Mouse (Mus musculus) intestine, embryonic 16.5 days (tissue): ENCODE results near the gene Vmn2r8. TPM values are rescaled to one million over a fixed set of nuclear protein-coding genes. Genes with fewer than 3 reads are reported as not detected.
"Not testable (repeated sequence)": the region's sequence is repeated elsewhere in the genome, so short reads cannot be mapped to it uniquely, and the experiment has no call there.

Source experiments
- ATAC-seq: fragments of 200-750 bp; cut with Nextera tagmentation; 2 replicates; pipeline ENCODE4 v1.8.0; 2017; ENCODE audit warnings: moderate TSS enrichment, moderate library complexity
- H3K27ac ChIP-seq: fragments of 300-500 bp; sonication (generic); 2 replicates; pipeline ENCODE4 v1.5.1; 2014; ENCODE audit warnings: mild to moderate bottlenecking, low read length
- H3K27me3 ChIP-seq: fragments of 300-500 bp; sonication (generic); replicated peaks from 2 replicates; pipeline ENCODE4 v1.6.1; 2014; ENCODE audit warnings: low read length, control low read depth, mixed read lengths; ENCODE audit not compliant: control insufficient read depth, insufficient read depth
- H3K36me3 ChIP-seq: fragments of 300-500 bp; sonication (generic); 2 replicates; pipeline ENCODE4 v1.6.1; 2014; ENCODE audit warnings: low read length, control low read depth; ENCODE audit not compliant: control insufficient read depth, insufficient read depth
- H3K4me1 ChIP-seq: fragments of 300-500 bp; sonication (generic); 2 replicates; pipeline ENCODE4 v1.6.1; 2014; ENCODE audit warnings: low read length, control low read depth, mixed read lengths; ENCODE audit not compliant: control insufficient read depth, insufficient read depth
- H3K4me2 ChIP-seq: fragments of 300-500 bp; sonication (generic); 2 replicates; pipeline ENCODE4 v1.6.1; 2014; ENCODE audit warnings: low read depth, low read length, control low read depth
- H3K4me3 ChIP-seq: fragments of 300-500 bp; sonication (generic); 2 replicates; pipeline ENCODE4 v1.5.1; 2014; ENCODE audit warnings: mild to moderate bottlenecking, low read length
- H3K9ac ChIP-seq: fragments of 300-500 bp; sonication (generic); 2 replicates; pipeline ENCODE4 v1.6.1; 2014; ENCODE audit warnings: low read depth, low read length
- H3K9me3 ChIP-seq: fragments of 300-500 bp; sonication (generic); 2 replicates; pipeline ENCODE4 v1.6.1; 2016; ENCODE audit warnings: low read length, control low read depth; ENCODE audit not compliant: control insufficient read depth
- WGBS: fragments of 180-500 bp; shearing (Covaris S2); extraction: QIAGEN DNeasy Blood & Tissue Kit; methylation state at CpG from one replicate; pipeline ENCODE4 v1.1.7; 2014; 5-methylcytosine and 5-hydroxymethylcytosine counted together
- polyA plus RNA-seq: library from polyadenylated mRNA; unstranded; fragments of >200 nt; fragmentation: Nextera tagmentation; extraction: Ambion mirVana; gene quantifications from 2 replicates; pipeline ENCODE4 v1.2.1, GENCODE M21; 2015

Gene Vmn2r8
- 0.02 TPM in 1 of 2 replicates, not detected in the other for polyA plus RNA-seq

- not testable (repeated sequence) for H3K9me3 ChIP-seq, H3K4me3 ChIP-seq, H3K27ac ChIP-seq, ATAC-seq, H3K4me2 ChIP-seq, H3K4me1 ChIP-seq, H3K27me3 ChIP-seq, H3K9ac ChIP-seq, H3K36me3 ChIP-seq
- 75% methylated on average over 2 of the region's 2 CpGs for WGBS
These were observed at the start of gene Vmn2r8 for GRCm38 (mm10) chr5:108808750-108809149. Vmn2r8 (minus strand) TSS chr5:108808850.

- ATAC-seq, H3K9me3 ChIP-seq, H3K27ac ChIP-seq, H3K27me3 ChIP-seq, H3K4me1 ChIP-seq, H3K4me2 ChIP-seq, H3K4me3 ChIP-seq, H3K9ac ChIP-seq, H3K36me3 ChIP-seq: not testable (repeated sequence)
- WGBS = 75% methylated on average over 1 of the region's 1 CpGs
These were observed 43.9 kb upstream of the Vmn2r8 start, which contains the start of gene Vmn2r9 for GRCm38 (mm10) chr5:108852501-108852900. Vmn2r9 (minus strand) TSS chr5:108852601.

DNA sequence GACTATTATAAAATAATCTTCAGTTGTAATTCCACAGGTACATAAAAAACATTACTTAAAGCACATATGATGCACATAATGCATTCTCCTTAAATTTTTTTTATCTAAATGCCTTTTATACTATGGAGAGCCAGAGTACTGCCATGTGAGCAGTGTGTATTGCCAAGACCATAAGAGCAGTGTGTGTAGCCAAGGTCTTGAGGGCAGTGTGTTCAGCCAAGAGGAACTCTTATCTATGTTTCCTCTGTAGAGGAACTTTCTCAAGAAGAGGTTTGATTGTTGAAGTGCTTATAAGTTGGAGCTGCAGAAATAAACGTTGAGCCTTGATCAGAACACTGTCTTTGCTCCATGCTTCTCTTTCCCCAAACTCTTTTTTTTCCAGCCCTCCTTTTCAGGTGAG is 40.8 kb upstream of the Vmn2r8 start:
- no peak overlapping the region for H3K9ac ChIP-seq
- no peak overlapping the region for H3K27ac ChIP-seq
- H3K4me2 ChIP-seq = no peak overlapping the region
- H3K9me3 ChIP-seq = no peaks in the 10 kb centered on the region
- WGBS = 21% methylated on average over 1 of the region's 1 CpGs
- no peaks in the 10 kb centered on the region for H3K4me1 ChIP-seq
- ATAC-seq = no peak
- H3K27me3 ChIP-seq = no peaks in the 10 kb centered on the region
- H3K4me3 ChIP-seq = no peak overlapping the region
- no peaks in the 10 kb centered on the region for H3K36me3 ChIP-seq

- H3K4me2 ChIP-seq = no peak overlapping the region
- WGBS = 61% methylated on average over 1 of the region's 1 CpGs
- no peaks in the 10 kb centered on the region for H3K9me3 ChIP-seq
- no peaks in the 10 kb centered on the region for H3K27me3 ChIP-seq
- no peak overlapping the region for H3K9ac ChIP-seq
- H3K4me3 ChIP-seq = no peak overlapping the region
- H3K36me3 ChIP-seq = no peaks in the 10 kb centered on the region
- no peak overlapping the region for H3K27ac ChIP-seq
- no peak for ATAC-seq
- no peaks in the 10 kb centered on the region for H3K4me1 ChIP-seq
These were observed 27.5 kb upstream of the Vmn2r8 start for GRCm38 (mm10) chr5:108836156-108836555.

DNA sequence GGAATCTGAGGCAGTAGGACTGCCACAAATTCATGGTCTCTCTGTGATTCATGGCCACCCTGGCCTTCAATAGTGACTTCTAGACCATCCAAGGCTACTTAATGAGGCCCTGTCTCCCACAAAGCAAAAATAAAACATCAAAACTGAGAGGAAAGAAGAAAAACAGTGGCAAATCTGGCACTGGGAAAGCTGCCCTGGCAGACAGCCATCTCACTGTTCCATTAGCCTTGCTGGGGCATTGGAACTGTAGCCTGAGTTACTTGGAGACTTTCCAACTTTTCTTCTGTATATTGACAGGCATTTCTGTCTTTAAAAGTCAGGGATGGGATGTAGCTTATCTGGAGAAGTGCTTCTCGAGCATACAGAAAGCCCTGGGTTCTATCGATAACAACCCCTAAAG is 14.6 kb upstream of the Vmn2r8 start:
- no peak for ATAC-seq

GRCm38 (mm10) chr5:108803646-108804045 is 5.0 kb downstream of the Vmn2r8 start:
- Histone ChIP-seq H3K9ac (no peak overlapping the region), H3K4me3 (no peak overlapping the region), H3K27ac (no peak overlapping the region), H3K9me3 (no peaks in the 10 kb centered on the region), H3K36me3 (no peaks in the 10 kb centered on the region), H3K27me3 (no peaks in the 10 kb centered on the region), H3K4me2 (no peak overlapping the region), H3K4me1 (no peaks in the 10 kb centered on the region)
- no peak for ATAC-seq
- WGBS = 33% methylated on average over 1 of the region's 1 CpGs

More for the DNA sequence above, 14.6 kb upstream of the Vmn2r8 start:
- H3K4me2 ChIP-seq = no peak overlapping the region
- H3K9ac ChIP-seq = no peak overlapping the region
- H3K9me3 ChIP-seq = no peaks in the 10 kb centered on the region
- no peaks in the 10 kb centered on the region for H3K4me1 ChIP-seq
- no peak overlapping the region for H3K27ac ChIP-seq
- no peak overlapping the region for H3K4me3 ChIP-seq
- H3K27me3 ChIP-seq = no peaks in the 10 kb centered on the region
- WGBS = 82% methylated on average over 2 of the region's 2 CpGs
- no peaks in the 10 kb centered on the region for H3K36me3 ChIP-seq

GRCm38 (mm10) chr5:108795263-108795662 is 13.4 kb downstream of the Vmn2r8 start, which contains the start of gene Tmed11:
Tmed11 (minus strand) TSS chr5:108795363.
- not testable (repeated sequence) for H3K27ac ChIP-seq, H3K9ac ChIP-seq, ATAC-seq, H3K36me3 ChIP-seq, H3K4me1 ChIP-seq, H3K4me2 ChIP-seq, H3K27me3 ChIP-seq, H3K4me3 ChIP-seq, H3K9me3 ChIP-seq
- 67% methylated on average over 2 of the region's 2 CpGs for WGBS

GRCm38 (mm10) chr5:108790385-108790784 is 18.3 kb downstream of the Vmn2r8 start:
- H3K9ac ChIP-seq, H3K4me1 ChIP-seq, H3K36me3 ChIP-seq, H3K4me2 ChIP-seq, H3K27ac ChIP-seq, H3K9me3 ChIP-seq, H3K4me3 ChIP-seq, H3K27me3 ChIP-seq, ATAC-seq: not testable (repeated sequence)
- 36% methylated on average over 1 of the region's 1 CpGs for WGBS

DNA sequence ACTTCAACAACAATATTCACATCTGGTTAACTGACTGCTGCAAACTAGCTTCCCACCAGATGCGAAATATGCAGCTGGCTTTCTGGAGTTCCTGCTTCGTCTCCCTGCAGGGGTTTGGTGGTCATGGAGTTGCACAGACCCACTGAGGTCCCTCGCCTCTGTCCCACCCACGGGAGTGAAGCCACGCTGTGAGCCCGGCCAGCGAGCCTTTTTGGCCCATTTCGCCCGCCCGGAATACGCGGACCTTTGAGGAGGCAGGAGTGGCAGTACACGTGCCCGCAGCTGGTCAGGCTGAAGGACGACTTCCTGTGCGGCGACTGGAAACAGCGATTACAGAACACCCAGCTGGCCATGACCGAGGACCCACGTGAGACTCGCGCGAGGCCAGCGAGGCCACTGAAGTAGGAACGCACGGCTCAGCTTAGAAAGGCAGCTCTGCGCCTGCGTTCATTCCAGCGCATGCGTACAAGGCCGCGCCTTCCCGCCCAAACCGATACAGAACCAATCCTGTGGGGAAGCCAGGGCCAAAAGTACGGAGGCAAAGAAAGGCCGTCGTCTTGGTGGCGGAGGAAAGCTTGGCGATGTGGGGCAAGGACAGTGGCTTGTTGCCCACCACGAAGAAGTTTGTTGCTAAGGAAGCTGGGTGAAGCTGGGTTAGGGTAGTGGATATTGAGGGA is 33.9 kb downstream of the Vmn2r8 start, which contains the start of gene Rnf212:
TSS of gene Rnf212 (minus strand) at position 353 of the 677 bp plus-strand sequence.
- Histone ChIP-seq H3K9ac (no peak within 1 kb of the TSS), H3K9me3 (no peaks in the 10 kb centered on the region), H3K27ac (no peak within 1 kb of the TSS), H3K36me3 (no peaks in the 10 kb centered on the region), H3K4me3 (no peak within 1 kb of the TSS), H3K27me3 (no peaks in the 10 kb centered on the region), H3K4me1 (no peaks in the 10 kb centered on the region), H3K4me2 (no peak within 1 kb of the TSS)
- ATAC-seq = no peak
- WGBS = 67% methylated on average over 40 of the region's 40 CpGs

GRCm38 (mm10) chr5:108760002-108760401 is 48.6 kb downstream of the Vmn2r8 start:
- Histone ChIP-seq H3K36me3 (no peaks in the 10 kb centered on the region), H3K4me1 (no peaks in the 10 kb centered on the region), H3K4me3 (no peak overlapping the region), H3K9ac (no peak overlapping the region), H3K4me2 (no peak overlapping the region), H3K27me3 (no peaks in the 10 kb centered on the region), H3K9me3 (no peaks in the 10 kb centered on the region), H3K27ac (no peak overlapping the region)
- 73% methylated on average over 2 of the region's 2 CpGs for WGBS
- ATAC-seq = peak; percentile 90
